Mouse (Mus musculus) liver, adult 2 months (tissue): ENCODE data around the gene Yif1a.

Experiments
- CTCF ChIP-seq: fragments of 200-500 bp; IDR thresholded peaks from 2 replicates; pipeline ENCODE4 v1.5.1; 2011; ENCODE audit warnings: low read depth, low read length, control low read depth
- POLR2A ChIP-seq: fragments of 200-500 bp; IDR thresholded peaks from 2 replicates; pipeline ENCODE4 v1.6.1; 2011; ENCODE audit warnings: low read length, control low read depth; ENCODE audit not compliant: insufficient read depth; ENCODE audit errors: extremely low read depth

- TF ChIP-seq CTCF = no peak
- TF ChIP-seq POLR2A = no peak
Observed at GRCm38 (mm10) chr19:5045531-5045930, 42.8 kb upstream of the Yif1a start.
